Mouse (Mus musculus) olfactory bulb, adult 2 months (tissue): ENCODE measurements around the gene Tsc1.

Experiments used
- CTCF ChIP-seq: fragments of 200-500 bp; IDR thresholded peaks from 2 replicates; pipeline ENCODE4 v1.5.1; 2012; ENCODE audit warnings: low read depth, mild to moderate bottlenecking, low read length, moderate library complexity; ENCODE audit not compliant: insufficient read depth
- POLR2A ChIP-seq: fragments of 200-500 bp; IDR thresholded peaks from 2 replicates; pipeline ENCODE4 v1.6.1; 2012; ENCODE audit warnings: mild to moderate bottlenecking, low read depth, low read length, moderate library complexity; ENCODE audit not compliant: insufficient read depth

DNA sequence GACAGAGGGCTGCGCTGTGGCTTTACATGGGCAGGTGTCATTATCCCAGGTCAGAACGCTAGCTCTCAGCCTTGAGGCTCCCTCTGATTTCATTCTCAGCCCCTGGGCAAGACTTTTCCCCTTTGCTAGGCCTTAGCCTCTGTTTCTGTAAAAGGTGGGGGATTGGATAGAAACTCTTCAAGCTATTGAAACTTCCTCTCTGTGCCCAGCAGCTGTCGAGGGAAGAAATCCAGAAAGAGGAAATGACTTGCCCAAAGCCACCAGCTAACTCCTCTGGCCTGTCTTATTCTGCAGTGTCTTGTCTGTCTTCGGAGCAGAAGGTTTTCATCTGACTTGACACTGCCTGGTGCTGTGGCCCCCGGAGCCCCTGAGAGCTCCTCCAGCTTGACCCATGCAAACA is 57.5 kb downstream of the Tsc1 start:
- TF ChIP-seq CTCF (no peak), POLR2A (no peak)
